Mouse (Mus musculus) kidney, adult 11 months (tissue): ENCODE results near the gene 4933434E20Rik.
A peak's percentile ranks its signal among the peaks of the same experiment; 100 is the strongest.

ENCODE experiments used
- DNase-seq: peaks from one replicate; pipeline ENCODE4 v3.0.0; 2022

The 4933434E20Rik gene

GRCm38 (mm10) chr3:90081365-90082240 lies 30.2 kb downstream of the 4933434E20Rik start:
- DNase-seq: peak; percentile 49

GRCm38 (mm10) chr3:90083034-90083433 lies 31.6 kb downstream of the 4933434E20Rik start:
- no peak for DNase-seq

- DNase-seq: no peak
Observed at GRCm38 (mm10) chr3:90083698-90084324, 32.4 kb downstream of the 4933434E20Rik start.

- DNase-seq: no peak
Observed at GRCm38 (mm10) chr3:90084790-90085189, 33.4 kb downstream of the 4933434E20Rik start.

GRCm38 (mm10) chr3:90085281-90085680 lies 33.8 kb downstream of the 4933434E20Rik start:
- no peak for DNase-seq

- no peak for DNase-seq
Observed at GRCm38 (mm10) chr3:90086068-90086467, 34.6 kb downstream of the 4933434E20Rik start.

GRCm38 (mm10) chr3:90088617-90089016 lies 37.2 kb downstream of the 4933434E20Rik start:
- DNase-seq: no peak

- DNase-seq: no peak
Observed at GRCm38 (mm10) chr3:90090892-90091291, 39.5 kb downstream of the 4933434E20Rik start.

GRCm38 (mm10) chr3:90094453-90094852 lies 43.0 kb downstream of the 4933434E20Rik start:
- no peak for DNase-seq

GRCm38 (mm10) chr3:90097928-90098327 lies 46.5 kb downstream of the 4933434E20Rik start:
- DNase-seq: no peak

GRCm38 (mm10) chr3:90101010-90101409 lies 49.6 kb downstream of the 4933434E20Rik start:
- DNase-seq: no peak

- no peak for DNase-seq
Observed at GRCm38 (mm10) chr3:90101673-90102072, 50.2 kb downstream of the 4933434E20Rik start.

- DNase-seq: no peak
Observed at GRCm38 (mm10) chr3:90102239-90102638, 50.8 kb downstream of the 4933434E20Rik start.

- no peak for DNase-seq
Observed at GRCm38 (mm10) chr3:90103176-90103575, 51.7 kb downstream of the 4933434E20Rik start.

GRCm38 (mm10) chr3:90103938-90104337 lies 52.5 kb downstream of the 4933434E20Rik start, which contains the start of gene Nup210l:
TSS of gene Nup210l (plus strand) at chr3:90104132.
- no peak for DNase-seq

- no peak for DNase-seq
Observed at GRCm38 (mm10) chr3:90111706-90112105, 60.3 kb downstream of the 4933434E20Rik start.

GRCm38 (mm10) chr3:90114342-90114741 lies 62.9 kb downstream of the 4933434E20Rik start:
- DNase-seq: no peak

GRCm38 (mm10) chr3:90115526-90115925 lies 64.1 kb downstream of the 4933434E20Rik start:
- no peak for DNase-seq
